Mouse (Mus musculus) spleen, adult 2 months (tissue): ENCODE results near the gene Fgfbp1. TPM values are rescaled to one million over a fixed set of nuclear protein-coding genes. Genes with fewer than 3 reads are reported as not detected.

ENCODE experiments used
- DNase-seq, 2 experiments: peaks; one replicate each; pipeline versions ENCODE4 v3.0.0 to v3.0.0-alpha.2; 2012 to 2021; ENCODE audit warnings: low spot score in 2 of 2, low read depth in 1 of 2
- H3K27ac ChIP-seq: fragments of 200-500 bp; 2 replicates; pipeline ENCODE4 v1.5.1; 2012; ENCODE audit warnings: low read length, inconsistent platforms; ENCODE audit not compliant: insufficient read depth
- H3K27me3 ChIP-seq: fragments of 200-500 bp; 2 replicates; pipeline ENCODE4 v1.6.1; 2012; ENCODE audit warnings: mild to moderate bottlenecking, moderate library complexity, low read length, inconsistent platforms; ENCODE audit not compliant: control insufficient read depth, insufficient read depth
- H3K36me3 ChIP-seq: fragments of 200-500 bp; 2 replicates; pipeline ENCODE4 v1.6.1; 2012; ENCODE audit warnings: mild to moderate bottlenecking, low read length, inconsistent platforms; ENCODE audit not compliant: control insufficient read depth, insufficient read depth
- H3K4me1 ChIP-seq: fragments of 200-500 bp; 2 replicates; pipeline ENCODE4 v1.6.1; 2011; ENCODE audit warnings: inconsistent platforms; ENCODE audit not compliant: control insufficient read depth, insufficient read depth, insufficient read length
- H3K4me3 ChIP-seq: fragments of 200-500 bp; 2 replicates; pipeline ENCODE4 v1.5.1; 2011; ENCODE audit warnings: mild to moderate bottlenecking, inconsistent platforms; ENCODE audit not compliant: insufficient read depth, insufficient read length; ENCODE audit errors: extremely low read depth
- CTCF ChIP-seq: fragments of 200-500 bp; IDR thresholded peaks from 2 replicates; pipeline ENCODE4 v1.5.1; 2011; ENCODE audit warnings: mild to moderate bottlenecking, inconsistent platforms; ENCODE audit not compliant: insufficient read depth, insufficient read length, insufficient replicate concordance; ENCODE audit errors: extremely low read depth
- POLR2A ChIP-seq: fragments of 200-500 bp; IDR thresholded peaks from 2 replicates; pipeline ENCODE4 v1.6.1; 2011; ENCODE audit warnings: low read depth, low read length, inconsistent platforms
- WGBS: fragments of 180-500 bp; shearing (Covaris S2); methylation state at CpG from one replicate; pipeline ENCODE4 v1.1.7; 2018; 5-methylcytosine and 5-hydroxymethylcytosine counted together
- polyA plus RNA-seq: library from polyadenylated mRNA; depleted of rRNA; stranded (reverse); fragments of >200 nt; gene quantifications from 2 replicates; pipeline ENCODE4 v1.2.3, GENCODE M21; 2012

Gene Fgfbp1
- polyA plus RNA-seq, 1 experiment = not detected

DNA sequence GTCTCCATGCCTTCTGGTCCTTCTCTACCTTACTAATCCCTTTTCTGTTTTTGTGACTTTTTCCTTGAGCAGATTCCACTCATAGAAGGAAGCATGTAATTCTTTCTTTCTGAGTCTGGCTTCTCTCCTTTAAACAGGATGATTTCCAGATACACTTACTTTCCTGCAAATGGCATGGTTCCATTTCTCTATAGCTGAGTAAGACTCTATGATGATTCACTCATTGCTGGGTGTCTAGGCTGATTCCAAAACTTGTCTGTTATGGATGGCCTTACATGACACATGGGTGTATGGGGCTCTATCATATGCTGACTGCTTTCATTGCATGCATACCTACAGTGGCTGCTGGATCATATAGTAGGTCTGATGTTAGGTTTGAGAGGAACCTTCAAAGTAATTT lies 4.6 kb upstream of the Fgfbp1 start:
- no peaks in the 10 kb centered on the region for H3K36me3 ChIP-seq
- TF ChIP-seq CTCF (no peak), POLR2A (no peak)
- no peak for DNase-seq
- no peak overlapping the region for H3K4me3 ChIP-seq
- no peaks in the 10 kb centered on the region for H3K27me3 ChIP-seq
- no peaks in the 10 kb centered on the region for H3K4me1 ChIP-seq
- H3K27ac ChIP-seq = no peak overlapping the region

DNA sequence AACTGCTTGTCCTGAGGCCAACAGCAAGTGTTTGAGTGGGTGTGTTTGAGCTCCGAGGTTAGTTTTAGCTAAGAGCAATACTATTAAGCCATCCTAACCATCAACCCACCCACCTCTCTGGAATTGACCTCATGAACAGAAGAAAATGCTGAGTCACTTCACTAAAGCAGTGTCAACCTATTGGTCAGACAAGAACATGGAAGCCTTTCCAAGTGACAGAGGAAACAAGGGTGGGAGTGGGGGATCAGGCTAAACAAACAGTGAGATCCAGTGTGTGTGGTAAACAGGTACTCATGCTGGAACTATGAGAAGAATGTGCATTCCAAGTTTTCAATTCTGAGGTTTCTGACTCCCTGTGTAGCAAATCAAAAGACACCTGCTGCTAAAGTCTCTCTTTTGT lies 1.3 kb upstream of the Fgfbp1 start:
- DNase-seq = no peak
- Histone ChIP-seq H3K36me3 (no peaks in the 10 kb centered on the region), H3K4me3 (no peak overlapping the region), H3K4me1 (no peaks in the 10 kb centered on the region), H3K27me3 (no peaks in the 10 kb centered on the region), H3K27ac (no peak overlapping the region)
- no peak for TF ChIP-seq CTCF
- no peak for TF ChIP-seq POLR2A
- WGBS = 69% methylated on average over 1 of the region's 1 CpGs

DNA sequence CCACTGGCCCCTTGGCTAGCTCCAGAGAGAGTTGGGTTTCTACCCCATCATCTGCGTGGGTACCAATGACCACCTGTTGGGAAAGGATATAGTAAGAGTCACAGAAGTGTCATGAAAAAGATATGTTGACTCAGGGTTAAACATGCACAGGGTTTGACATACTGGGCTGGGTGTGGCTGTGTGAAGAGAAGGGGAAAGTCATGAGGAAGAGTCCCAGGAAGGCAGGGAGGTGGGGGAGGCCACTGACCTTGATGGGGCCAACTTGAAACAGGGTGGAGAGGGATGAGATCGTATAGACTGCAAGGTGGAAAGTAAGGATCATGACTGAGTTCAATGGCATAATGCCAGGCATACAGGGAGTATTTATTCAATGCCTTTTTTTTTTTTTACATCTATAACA lies 1.2 kb downstream of the Fgfbp1 start:
- no peaks in the 10 kb centered on the region for H3K36me3 ChIP-seq
- no peaks in the 10 kb centered on the region for H3K27me3 ChIP-seq
- no peak for DNase-seq
- no peak overlapping the region for H3K27ac ChIP-seq
- WGBS = 75% methylated on average over 2 of the region's 2 CpGs
- no peak overlapping the region for H3K4me3 ChIP-seq
- H3K4me1 ChIP-seq = no peaks in the 10 kb centered on the region
- TF ChIP-seq POLR2A (no peak), CTCF (no peak)

DNA sequence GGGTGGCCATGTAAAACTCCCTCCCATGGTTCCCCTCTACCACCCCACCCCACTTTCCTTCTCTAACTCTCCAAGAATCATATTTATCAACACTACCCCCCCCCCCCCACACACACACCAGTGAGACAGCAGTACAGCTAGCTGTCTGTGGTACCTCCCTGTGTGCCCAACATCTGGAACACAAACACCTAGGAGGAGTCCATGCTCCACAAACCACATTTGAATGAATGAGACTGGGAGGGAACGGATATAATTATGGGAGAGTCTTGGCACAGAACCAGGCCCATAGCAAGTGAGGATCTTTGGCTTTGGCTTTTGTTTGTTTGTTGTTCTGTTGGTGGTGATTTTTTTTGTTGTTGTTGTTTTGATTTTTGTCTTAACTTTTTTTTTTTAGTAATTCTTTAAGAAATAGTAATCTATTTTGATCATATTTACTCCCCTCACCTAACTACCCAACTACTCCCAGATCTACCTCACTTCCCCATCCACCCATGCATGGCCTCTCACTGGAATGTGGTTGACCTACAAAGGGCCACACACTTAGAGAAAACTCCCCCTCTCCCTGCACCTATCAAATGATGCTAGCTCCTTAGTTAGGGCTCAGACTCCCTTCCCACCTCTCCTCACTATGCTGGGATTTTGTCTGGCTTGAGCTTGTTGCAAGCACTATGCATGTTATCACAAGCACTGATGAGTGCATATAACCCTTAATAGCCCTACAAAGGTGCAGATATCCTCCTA lies 4.6 kb downstream of the Fgfbp1 start:
- no peaks in the 10 kb centered on the region for H3K27me3 ChIP-seq
- TF ChIP-seq CTCF (no peak), POLR2A (no peak)
- no peak overlapping the region for H3K27ac ChIP-seq
- H3K36me3 ChIP-seq = no peaks in the 10 kb centered on the region
- 79% methylated on average over 1 of the region's 1 CpGs for WGBS
- no peak overlapping the region for H3K4me3 ChIP-seq
- H3K4me1 ChIP-seq = no peaks in the 10 kb centered on the region
- DNase-seq = no peak

DNA sequence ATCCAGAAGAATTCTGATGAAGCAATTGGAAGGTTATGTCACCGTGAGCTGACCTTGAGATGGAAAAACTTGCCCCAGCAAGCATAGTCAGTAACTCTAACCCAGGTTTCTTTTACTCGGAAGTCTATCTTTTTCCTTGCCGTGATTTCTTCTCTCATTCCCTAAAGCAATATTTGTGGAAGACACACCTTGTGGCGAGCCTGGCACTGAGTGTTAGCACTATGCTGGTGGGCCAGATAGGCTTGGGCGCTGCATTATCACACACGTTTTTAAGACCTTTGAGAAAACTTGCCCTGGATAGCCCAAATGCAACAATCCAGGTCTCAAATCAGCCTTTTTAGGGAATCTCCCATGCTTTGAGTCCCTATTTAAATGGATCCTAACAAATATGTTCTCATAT lies 7.4 kb downstream of the Fgfbp1 start:
- Histone ChIP-seq H3K4me3 (no peak overlapping the region), H3K36me3 (no peaks in the 10 kb centered on the region), H3K4me1 (no peaks in the 10 kb centered on the region), H3K27ac (no peak overlapping the region), H3K27me3 (no peaks in the 10 kb centered on the region)
- DNase-seq = no peak
- 91% methylated on average over 6 of the region's 6 CpGs for WGBS
- no peak for TF ChIP-seq CTCF
- no peak for TF ChIP-seq POLR2A

DNA sequence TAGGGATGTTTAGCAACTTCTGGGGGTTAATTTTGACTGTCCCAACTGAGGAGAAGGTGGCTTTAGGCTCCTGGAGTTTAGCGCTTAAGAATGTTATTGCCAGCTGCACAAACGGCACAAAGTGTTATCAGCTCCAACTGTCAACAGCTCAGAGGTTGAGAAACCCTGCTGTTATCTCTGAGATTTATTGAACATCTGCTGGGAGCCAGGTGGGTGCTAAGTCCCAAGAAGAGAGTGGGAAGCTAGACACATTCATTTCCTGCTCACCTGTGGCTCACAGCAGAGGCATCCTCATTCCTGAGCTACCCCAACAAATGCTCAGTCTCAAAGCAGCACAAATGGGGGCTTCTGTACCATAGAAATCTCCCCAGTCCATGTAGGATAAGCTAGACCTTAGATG lies 10.4 kb downstream of the Fgfbp1 start:
- Histone ChIP-seq H3K4me3 (no peak overlapping the region), H3K36me3 (no peaks in the 10 kb centered on the region), H3K27me3 (no peaks in the 10 kb centered on the region), H3K4me1 (no peaks in the 10 kb centered on the region), H3K27ac (no peak overlapping the region)
- TF ChIP-seq CTCF (no peak), POLR2A (no peak)
- WGBS = 52% methylated on average over 2 of the region's 2 CpGs
- no peak for DNase-seq

DNA sequence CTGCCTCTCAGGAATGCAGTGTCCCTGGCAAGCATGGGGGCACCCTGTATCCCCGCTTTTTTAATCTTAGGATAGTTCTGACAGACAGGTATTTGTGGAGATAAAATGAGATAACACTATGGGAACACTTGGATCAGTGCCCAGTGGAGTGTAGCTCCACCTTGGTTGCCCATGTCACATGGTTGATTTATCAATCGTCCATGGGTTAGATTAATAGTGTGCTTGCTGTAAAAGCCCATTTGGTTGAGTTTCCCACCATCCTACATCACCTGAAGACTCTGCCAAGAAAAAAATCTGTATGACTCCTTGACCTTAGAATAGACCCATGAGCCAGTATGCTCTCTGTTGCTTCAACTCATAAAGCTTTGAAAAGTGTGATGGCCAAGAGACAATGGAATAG lies 11.0 kb downstream of the Fgfbp1 start:
- H3K4me3 ChIP-seq = no peak overlapping the region
- no peak for DNase-seq
- no peak overlapping the region for H3K27ac ChIP-seq
- H3K27me3 ChIP-seq = no peaks in the 10 kb centered on the region
- H3K36me3 ChIP-seq = no peaks in the 10 kb centered on the region
- TF ChIP-seq POLR2A (no peak), CTCF (no peak)
- WGBS = 82% methylated on average over 2 of the region's 2 CpGs
- H3K4me1 ChIP-seq = no peaks in the 10 kb centered on the region
